Mouse (Mus musculus) mature B cell (primary cell): ENCODE measurements around the gene Eif3g.

Source experiments
- in situ Hi-C: fragments of 300-500 bp; cut with MboI; formaldehyde crosslinking; loops from 2 replicates; pipeline ENCODE4 v1.14.3; 2019

The Eif3g gene

DNA sequence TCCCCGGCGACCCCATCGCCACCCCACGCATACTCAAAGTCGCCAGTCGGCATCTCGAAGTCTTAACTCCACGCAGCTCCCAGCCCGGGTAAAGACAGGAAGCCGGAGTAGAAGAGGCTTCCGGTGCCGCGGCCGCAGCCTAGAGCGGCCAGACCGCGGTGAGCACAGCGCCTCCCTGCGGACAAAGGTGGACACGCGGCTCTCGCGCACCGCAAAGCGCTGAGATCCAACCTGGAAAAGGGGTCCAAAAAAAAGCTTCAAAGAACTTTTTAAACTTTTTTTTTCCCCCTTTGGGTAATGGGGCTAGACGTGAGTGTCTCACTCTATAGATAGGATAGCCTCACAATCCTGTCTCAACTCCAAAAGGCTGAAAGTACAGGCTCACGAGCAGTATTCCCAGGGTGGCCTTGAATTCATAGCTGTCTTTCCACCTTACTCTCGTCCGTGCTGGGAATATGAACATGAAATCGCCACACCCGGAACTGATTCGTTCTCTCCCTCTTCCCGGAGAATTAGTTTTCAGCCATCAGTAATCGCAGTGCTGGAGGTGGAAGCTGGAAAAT is at the start of gene Eif3g:
Gene Eif3g, minus strand, starts transcription at position 113 of the 563 bp plus-strand sequence.
- in situ Hi-C loops, result loop anchor here (10.0 kb wide), 2 partner anchors 106 to 246 kb away; partner anchors contain the start of genes Cdc37 and Mrpl4

DNA sequence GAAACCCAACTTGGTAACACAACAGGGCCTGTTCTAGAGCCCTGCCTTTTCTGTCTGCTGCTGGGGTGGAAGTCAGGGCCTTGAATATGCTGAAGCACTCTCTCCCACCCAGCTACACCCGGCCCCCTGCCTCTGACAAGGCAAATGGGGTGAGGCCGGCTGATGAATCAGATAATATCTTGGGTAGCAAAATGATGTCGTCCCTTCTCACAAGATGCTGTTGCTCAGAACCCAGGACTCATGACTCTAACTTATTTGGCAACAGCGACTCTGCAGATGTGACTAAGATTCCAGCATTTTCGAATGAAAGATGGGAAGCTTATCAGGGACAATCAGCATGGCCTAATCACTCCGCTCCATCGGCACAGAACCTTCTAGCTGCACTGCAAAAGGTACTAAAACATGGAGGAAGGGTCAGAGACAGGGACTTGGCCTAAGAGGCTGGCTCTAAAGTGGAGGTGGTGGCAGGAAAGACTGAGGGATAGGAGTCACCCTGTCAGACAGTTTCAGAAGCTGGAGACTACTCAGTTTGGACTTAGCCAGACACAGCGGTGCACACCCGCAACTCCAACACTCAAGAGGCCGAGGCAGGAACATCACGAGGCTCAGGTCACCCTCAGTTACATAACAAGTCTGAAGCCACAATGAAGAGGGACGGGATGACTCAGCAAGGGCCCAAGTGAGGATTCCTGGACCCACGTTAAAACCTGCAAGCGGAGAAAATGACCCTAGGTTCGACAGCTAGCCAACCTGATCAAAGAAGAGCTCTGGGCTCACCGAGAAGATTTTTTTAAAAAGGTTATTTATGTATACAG is 47.9 kb upstream of the Eif3g start:
- in situ Hi-C loops, result no loop called here

DNA sequence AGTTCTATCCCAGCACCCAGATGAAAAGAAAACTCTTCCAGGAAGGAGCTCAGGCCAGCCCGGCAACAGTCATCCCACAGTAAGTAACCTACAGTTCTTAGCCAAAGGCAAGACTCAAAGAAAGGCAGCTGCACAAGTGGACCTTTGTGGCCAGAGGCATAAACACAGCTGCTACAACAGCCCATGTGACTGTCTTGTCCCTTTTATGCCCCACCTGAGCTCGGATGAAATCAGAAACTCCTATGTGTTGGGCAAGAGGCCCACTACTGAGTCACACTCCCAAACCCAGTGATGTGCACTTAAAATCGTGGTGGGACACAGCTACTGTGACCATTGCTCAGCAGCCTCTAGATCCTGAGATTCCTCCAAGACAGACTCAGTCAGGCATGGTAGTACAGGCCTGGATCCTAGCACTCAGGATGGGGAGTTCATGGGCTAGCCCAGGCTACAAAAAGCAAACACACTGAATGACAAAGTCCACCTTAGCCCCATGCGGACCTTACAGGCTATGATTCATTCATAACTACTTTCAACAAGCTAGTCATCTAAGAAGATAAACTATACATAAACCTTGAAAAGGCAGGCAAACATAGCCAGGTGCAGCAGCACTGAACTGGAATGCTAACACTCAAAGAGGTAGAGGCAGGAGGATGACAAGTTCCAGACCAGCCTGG is 46.4 kb upstream of the Eif3g start:
- in situ Hi-C loops, result no loop called here

DNA sequence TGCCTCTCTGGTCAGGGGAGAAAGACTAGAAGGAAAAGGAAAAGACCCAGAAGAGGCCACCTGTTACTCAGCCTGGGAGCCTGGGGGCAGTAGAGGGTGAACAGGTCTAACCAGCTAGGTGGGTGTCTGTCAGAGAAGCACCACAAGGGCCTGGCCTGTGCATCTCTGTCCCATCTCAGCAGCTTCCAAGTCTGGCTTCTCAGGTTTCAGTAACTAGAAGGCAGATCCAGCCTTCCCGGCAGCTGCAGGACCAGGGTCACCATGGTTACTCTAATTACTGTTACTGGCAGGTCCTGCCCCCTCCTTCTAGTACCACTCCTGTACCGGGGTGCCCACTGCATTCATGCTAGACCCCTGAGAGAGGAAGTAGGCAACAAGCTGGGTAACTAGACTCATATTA is 45.5 kb upstream of the Eif3g start:
- in situ Hi-C loops, result no loop called here

DNA sequence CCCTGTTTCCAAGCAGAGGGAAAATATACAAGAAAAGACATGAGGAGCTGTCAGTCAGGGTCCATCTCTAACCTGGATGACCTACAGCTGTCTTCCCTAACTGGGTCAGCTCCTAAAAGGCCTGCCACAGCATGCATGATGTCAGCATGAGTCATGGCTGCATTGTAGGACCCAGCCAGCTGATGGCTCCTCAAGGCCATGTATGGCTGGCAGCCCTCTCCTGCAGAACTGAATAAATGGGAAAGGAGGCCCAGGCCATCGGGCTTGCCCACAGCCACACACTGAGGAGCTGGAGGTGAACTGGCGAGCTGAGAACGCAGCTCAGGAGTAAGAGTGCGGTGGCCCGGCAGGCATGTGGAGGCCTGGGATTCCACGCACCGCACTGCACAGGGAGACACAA is 45.0 kb upstream of the Eif3g start:
- in situ Hi-C loops, result no loop called here

DNA sequence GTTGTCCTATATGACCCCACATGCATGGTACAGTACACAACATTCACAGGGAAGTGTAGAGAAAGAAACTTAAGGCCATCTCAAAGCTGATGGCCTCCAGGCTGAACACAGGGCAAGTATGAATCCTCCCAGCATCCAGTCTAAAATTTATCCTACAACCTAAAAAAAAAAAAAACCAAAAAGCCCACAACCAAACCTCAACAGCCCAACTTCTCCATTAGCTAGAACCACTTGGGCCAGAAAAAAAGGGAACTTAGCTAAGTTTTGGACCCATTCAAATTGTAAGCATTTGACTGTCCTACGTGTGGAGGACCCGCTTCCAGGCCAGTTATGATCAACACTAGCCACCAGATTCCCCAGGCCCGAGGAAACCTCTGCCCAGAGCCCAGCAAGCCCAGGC is 24.8 kb upstream of the Eif3g start:
- in situ Hi-C loops, result no loop called here

DNA sequence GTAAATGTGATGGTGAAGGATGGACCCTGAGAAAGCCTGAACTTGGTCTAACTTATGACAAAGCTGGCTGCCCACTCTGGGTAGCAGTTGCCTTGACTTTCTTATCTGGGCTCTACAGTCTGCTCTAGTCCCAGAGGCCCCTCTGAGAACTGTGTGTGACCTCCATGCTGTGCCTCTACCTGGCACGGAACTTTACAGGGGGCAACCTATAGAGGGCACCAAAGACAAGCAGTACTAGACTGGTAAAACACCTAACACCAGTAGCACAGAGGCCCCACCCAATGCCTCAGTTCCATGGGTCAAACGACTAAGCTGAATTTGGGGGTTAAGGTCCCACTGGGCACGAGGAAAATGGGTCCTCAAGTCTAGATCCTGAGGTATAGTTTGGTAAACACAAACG is 17.7 kb upstream of the Eif3g start:
- in situ Hi-C loops, result no loop called here

DNA sequence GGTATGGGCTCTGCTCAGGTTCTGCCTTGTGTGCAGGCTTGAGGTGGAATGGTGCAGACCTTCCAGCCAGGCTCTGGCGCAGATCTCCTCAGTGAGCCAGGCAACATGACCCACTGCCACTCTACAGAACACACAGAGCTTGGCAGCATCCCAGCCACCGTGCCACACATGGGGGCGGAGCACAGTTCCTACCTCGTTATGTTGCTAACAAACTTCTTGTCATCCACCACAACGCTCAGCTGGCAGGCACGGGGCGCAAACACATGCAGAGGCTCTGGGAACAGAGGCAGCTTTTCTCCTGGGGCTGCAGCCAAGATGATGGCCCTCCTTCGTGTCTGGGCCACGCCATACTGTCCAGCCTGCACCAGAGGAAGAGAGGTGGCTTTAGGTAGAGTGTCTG is 11.5 kb upstream of the Eif3g start:
- in situ Hi-C loops, result no loop called here

DNA sequence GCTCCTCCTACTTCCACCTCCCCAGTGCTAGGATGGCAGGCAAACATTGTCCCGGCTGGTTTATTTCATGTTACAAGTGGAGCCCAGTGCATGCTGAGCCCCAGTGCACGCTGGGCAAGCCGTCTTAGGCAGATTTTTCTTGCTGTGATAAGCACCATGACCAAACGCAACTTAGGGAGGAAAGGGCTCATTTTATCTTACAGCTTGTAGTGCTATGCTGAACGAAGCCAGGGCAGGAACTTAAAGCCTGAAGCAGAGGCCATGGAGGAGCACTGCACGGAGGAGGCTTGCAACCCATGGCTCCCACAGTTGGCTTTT is 3.7 kb upstream of the Eif3g start:
- in situ Hi-C loops, result no loop called here

DNA sequence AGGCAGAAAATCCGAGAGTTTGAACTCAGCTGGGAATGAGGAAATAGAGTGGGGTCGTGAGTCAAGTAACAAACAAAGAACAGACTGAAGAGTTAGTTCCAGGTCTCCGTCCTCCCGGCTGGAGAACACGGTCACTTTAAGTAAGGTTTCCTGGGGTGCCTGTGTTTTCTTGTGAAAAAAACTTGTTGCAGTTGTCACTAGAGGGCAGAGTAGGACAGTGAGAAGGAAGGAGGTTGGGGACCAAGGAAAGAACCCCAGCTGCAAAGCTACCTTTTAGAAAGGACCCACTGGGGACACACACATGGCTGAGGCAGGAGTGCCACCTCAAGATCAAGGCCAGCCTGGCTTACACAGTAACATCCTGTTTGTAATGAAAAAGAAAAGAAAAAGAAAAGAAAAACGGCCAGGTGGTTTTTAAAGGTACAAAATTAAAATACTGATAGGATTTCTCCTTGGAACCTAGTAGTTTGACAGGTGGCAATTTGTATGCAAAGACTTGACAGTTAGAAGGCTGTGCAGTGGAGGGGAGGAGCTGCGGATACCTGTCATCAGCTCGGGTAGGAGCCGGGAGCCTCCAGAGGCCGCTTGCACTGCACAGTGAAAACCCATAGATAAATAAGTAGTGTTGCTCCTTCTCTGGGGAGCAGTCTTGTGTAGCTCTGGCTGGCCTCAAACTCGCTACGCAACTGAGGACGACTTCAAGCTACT is 3.2 kb upstream of the Eif3g start:
- in situ Hi-C loops, result no loop called here

DNA sequence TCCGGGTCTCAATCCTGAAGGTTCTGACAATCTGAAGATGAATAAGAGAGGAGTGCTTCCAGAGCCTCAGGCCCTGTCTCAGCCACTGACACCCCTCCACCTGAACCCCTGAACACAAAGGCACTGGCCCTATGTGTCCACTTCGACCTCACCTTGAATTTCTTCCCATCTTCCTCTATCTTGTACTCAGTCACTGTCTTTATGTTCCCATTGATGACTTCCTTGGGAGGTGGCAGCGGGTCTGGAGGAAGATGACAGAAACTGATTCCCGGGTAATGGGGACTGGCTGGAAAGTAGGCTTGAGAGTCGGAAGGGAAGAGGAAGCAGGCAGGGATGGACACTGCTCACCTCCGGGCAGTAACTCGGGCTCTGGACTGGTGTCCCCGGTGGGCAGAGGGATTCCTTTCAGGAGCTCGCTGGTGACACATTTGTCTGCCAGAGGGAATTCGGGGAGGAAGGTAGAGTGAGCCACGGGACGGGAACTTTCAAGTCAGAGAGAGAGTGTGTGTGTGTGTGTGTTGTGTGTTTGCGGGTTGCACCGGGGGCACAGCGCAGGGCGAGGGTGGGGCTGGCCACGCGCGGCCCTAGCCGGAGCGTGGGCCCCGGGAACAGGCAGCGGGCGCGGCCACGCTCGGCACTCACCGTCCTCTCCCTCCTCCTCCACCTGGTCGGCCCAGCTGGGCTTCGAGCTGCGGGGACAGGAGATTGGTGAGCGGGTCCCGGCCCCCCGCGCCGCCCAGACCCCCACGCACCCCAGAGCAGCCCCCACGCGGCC is 500 bp downstream of the Eif3g start:
- in situ Hi-C loops, result loop anchor here (10.0 kb wide), 2 partner anchors 107 to 247 kb away; partner anchors contain the start of genes Cdc37 and Mrpl4

DNA sequence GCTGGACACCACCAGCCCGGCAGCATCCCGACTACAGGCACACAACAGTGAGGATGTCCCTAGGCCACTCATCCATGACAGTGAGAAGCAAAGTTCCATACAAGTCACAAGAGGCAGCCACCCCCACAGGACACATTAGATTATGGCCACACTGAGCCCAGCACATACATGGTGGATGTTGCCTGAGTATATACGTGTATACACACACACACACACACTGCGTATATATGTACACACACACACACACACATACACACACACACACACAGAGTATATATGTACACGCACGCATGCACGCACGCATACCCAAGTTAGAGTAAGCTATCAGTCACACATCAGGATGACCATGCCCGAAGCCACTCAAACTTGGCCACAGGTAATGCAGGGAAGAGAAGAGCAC is 3.0 kb downstream of the Eif3g start:
- in situ Hi-C loops, result loop anchor here (10.0 kb wide), 2 partner anchors 109 to 249 kb away; partner anchors contain the start of genes Cdc37 and Mrpl4

DNA sequence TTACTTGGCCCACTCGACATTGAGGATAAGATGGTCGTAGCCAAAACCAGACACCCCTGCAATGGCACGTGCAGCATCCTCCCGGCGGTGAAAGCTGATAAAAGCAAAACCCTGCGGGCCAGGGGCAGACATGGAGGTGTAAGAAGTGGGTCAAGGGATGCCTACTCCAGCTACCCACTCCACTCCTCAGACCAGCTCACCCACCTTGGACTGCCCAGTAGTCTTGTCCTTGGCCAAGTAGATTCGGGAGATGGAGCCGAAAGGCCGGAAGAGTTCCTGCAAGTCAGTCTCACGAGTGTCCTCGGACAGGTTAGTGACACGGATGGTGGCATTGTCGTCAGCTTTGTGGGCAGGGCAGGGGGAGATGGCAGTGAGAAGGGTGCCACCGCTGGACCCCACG is 3.8 kb downstream of the Eif3g start:
- in situ Hi-C loops, result loop anchor here (10.0 kb wide), 2 partner anchors 110 to 250 kb away; partner anchors contain the start of genes Cdc37 and Mrpl4

DNA sequence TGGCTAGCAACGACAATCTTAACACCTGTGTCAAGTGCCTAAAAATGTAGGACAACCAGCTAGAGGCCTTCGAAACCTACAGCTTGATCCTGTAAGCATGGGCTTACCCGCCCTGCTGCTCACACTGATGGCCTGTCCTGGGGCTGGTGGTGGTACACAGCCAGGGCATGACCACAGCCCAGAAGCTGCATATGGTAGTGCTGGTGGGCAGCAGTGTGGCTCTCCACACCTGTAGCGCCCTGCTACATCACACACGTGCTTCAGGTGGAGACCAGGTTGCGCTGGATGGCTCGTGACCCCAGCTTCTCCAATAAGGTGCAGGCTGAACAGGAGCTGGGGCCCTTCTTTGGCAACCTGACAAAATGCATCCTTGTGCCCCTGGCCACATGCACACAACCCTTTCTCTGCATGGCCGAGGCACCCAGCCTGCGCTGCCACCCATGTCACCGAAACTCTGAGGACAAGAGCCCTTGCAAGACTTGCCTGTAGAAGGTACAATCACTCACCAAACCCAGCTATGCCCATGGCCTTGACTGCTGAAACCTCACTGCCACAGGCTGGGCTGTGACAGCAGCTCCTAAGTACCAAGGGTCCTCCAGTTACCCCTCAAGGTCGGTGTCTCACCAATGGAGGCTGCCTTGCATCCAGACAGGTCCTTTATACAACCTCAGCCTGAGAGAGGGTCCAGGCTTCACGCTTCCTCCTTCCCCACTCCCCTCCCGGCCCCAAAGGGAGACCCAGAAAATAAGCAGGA is 4.7 kb downstream of the Eif3g start:
- in situ Hi-C loops, result loop anchor here (10.0 kb wide), 2 partner anchors 111 to 251 kb away; partner anchors contain the start of genes Cdc37 and Mrpl4

DNA sequence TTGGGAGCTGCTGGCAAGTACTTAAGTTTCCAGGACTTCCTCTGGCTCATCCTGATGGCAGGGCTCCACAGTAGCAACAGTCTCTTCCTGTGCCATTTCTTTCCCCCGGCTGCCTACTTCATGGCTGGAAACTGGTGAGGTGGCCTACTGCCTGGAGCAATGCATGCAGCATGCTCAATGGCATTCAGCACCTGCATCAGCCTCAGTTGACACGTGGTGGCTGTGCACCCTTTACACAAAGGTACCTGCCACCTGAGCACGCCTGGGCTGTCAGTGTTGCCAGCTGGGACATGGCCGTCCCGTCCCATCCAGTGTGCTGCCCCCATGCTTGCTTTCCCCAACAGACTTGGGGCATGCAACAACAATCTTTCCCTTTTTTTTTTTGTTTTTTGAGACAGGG is 5.4 kb downstream of the Eif3g start:
- in situ Hi-C loops, result loop anchor here (10.0 kb wide), 2 partner anchors 112 to 252 kb away; partner anchors contain the start of genes Cdc37 and Mrpl4

DNA sequence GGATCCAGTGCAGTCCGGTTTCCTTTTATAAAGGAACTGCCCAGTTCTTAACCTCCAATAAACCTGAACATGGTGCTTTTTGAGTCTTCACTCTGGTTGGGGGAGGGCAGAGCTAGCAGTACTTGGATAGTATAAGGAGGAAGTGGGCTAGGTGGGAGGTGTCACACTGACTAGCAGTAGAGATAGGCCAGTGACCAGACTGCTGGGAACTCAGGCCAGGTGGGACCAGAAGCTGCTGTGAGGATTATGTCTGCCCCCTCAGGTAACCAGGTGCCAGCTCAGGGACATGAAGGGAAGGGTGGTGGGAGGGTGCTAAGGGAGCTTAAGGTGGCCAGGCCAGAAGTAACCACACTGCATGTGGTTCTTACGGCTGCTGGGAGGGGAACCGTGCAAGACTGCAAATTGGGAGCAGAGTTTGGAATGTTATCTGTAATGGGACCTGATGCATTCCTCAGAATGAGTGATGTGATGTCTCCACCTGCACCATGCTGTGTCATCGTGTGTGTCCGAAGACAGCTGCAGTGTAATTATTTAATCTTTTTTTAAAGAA is 6.2 kb downstream of the Eif3g start:
- in situ Hi-C loops, result loop anchor here (10.0 kb wide), 2 partner anchors 113 to 253 kb away; partner anchors contain the start of genes Cdc37 and Mrpl4

DNA sequence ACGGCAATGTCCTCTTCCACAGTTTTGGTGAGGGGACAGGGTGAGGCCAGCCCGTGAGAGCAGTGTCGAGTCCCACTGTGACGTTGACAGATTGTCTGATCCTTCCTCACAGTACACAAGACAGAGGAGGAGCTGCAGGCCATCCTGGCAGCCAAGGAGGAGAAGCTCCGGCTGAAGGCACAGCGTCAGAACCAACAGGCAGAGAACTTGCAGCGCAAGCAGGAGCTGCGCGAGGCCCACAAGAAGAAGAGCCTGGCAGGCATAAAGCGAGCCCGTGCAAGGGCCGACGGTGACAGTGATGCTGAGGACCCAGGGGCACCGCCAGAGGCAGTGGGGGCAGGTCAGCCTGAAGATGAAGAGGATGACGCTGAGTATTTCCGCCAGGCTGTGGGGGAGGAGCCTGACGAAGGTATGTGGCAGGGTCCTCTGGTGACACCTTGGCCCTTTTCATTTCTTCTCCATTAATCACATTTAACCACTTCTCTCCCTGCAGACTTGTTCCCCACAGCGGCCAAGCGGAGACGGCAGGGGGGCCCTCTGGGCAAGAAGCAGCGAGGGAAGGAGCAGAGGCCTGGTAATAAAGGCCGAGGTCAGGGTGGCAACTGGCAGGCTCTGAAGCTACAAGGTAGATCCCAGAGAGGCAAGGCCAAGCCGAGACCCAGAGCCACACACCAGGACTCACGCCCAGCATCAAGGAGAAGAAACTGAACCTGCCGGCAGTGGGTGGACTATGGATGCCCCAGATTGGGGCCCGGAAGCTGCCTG is 6.9 kb downstream of the Eif3g start:
- in situ Hi-C loops, result loop anchor here (10.0 kb wide), 2 partner anchors 113 to 253 kb away; partner anchors contain the start of genes Cdc37 and Mrpl4

DNA sequence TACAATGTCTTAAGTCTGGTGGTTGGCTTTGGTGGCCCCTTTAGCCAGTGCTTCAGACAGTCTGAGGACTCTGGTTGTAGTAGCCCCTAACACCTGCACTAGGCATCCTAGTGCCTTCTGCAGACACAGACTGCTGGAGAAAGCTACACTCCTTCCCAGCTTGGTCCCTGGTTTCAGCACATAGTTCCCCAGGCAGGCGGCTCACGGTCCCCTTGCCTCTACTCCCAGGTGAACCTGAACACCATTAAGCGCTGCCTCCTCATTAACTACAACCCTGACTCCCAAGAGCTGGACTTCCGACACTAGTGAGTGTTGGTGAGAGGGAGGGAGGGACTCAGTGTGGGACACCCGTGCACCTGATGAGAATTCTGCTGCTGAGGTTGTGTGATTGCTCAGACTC is 8.0 kb downstream of the Eif3g start:
- in situ Hi-C loops, result loop anchor here (10.0 kb wide), 2 partner anchors 114 to 254 kb away; partner anchors contain the start of genes Cdc37 and Mrpl4
